ENCODE assay signal across 8 mouse cellular contexts in genomic region chr11:95231688-95232328, GRCm38 (mm10). TPM values are rescaled to one million over a fixed set of nuclear protein-coding genes. Genes with fewer than 3 reads are reported as not detected.
DNase-seq lines count a peak whose midpoint lies in the region; ATAC-seq and TF ChIP-seq lines count a peak whose summit lies in the region.

No protein-coding gene starts in this region.

- peak; percentile 87 for TF ChIP-seq CTCF in intestine, postnatal 0 days (IDR thresholded peaks at IDR 0.05; ENCODE audit: low read depth)
- peak; percentile 83 for TF ChIP-seq CTCF in midbrain, postnatal 0 days (IDR thresholded peaks at IDR 0.05)

- H3K4me3 ChIP-seq in intestine, postnatal 0 days (ENCODE audit: low read depth, low read length): no peak overlapping the region
- 0 out of 2 replicates have a peak overlapping the region, but pooled peaks have one; percentile 14 for H3K4me3 ChIP-seq in midbrain, postnatal 0 days (ENCODE audit: low read depth, low read length)

- no peaks in the 10 kb centered on the region for H3K9me3 ChIP-seq in intestine, postnatal 0 days (ENCODE audit: control insufficient read depth)
- no peaks in the 10 kb centered on the region for H3K9me3 ChIP-seq in midbrain, postnatal 0 days (ENCODE audit: low read length)

- ATAC-seq in intestine, postnatal 0 days: peak; percentile 29; the same call in 1 of the 2 replicates
- ATAC-seq in midbrain, postnatal 0 days (ENCODE audit: low FRiP score): peak; percentile 47; the same call in 1 of the 2 replicates

- no peaks in the 10 kb centered on the region for H3K4me1 ChIP-seq in intestine, postnatal 0 days (replicated peaks; ENCODE audit: control insufficient read depth, insufficient read depth, low read length)
- no peaks in the 10 kb centered on the region for H3K4me1 ChIP-seq in midbrain, postnatal 0 days (ENCODE audit: insufficient read depth, low read length)

- H3K27ac ChIP-seq in intestine, postnatal 0 days (ENCODE audit: low read depth, low read length): no peak overlapping the region
- H3K27ac ChIP-seq in midbrain, postnatal 0 days (ENCODE audit: low read depth, low read length): no peak overlapping the region

- H3K27me3 ChIP-seq in intestine, postnatal 0 days (replicated peaks; ENCODE audit: control insufficient read depth, insufficient read depth, low read length): 0 out of 2 replicates have a peak, but pooled peaks cover 4% of the 10 kb centered on the region
- 0 out of 2 replicates have a peak, but pooled peaks cover 4% of the 10 kb centered on the region for H3K27me3 ChIP-seq in midbrain, postnatal 0 days (ENCODE audit: insufficient read depth, low read length)

- H3K9ac ChIP-seq in intestine, postnatal 0 days (ENCODE audit: low read depth, low read length): no peak overlapping the region
- H3K9ac ChIP-seq in midbrain, postnatal 0 days (replicated peaks; ENCODE audit: low read length, poor library complexity, severe bottlenecking): 0 out of 2 replicates have a peak overlapping the region, but pooled peaks have one; percentile 39

- no peaks in the 10 kb centered on the region for H3K36me3 ChIP-seq in intestine, postnatal 0 days (ENCODE audit: control insufficient read depth, insufficient read depth)
- no peaks in the 10 kb centered on the region for H3K36me3 ChIP-seq in midbrain, postnatal 0 days (ENCODE audit: insufficient read depth, low read length)

- WGBS in intestine, postnatal 0 days: 11% methylated on average over 24 of the region's 24 CpGs
- 13% methylated on average over 21 of the region's 24 CpGs for WGBS in midbrain, postnatal 0 days

- peak overlapping the region; percentile 40 for H3K4me2 ChIP-seq in intestine, postnatal 0 days (replicated peaks; ENCODE audit: low read depth)
- peak overlapping the region; percentile 42 for H3K4me2 ChIP-seq in midbrain, postnatal 0 days (ENCODE audit: low read depth, low read length, poor library complexity, severe bottlenecking)

- peak; percentile 70 for DNase-seq in 3134 (ENCODE audit: extremely low read depth, insufficient read length, low spot score)
- peak; percentile 39 for DNase-seq in adipocyte (ENCODE audit: low spot score)
- peak; percentile 79 for DNase-seq in embryo, embryonic 10.5 days (ENCODE audit: low spot score)
- DNase-seq in gastrocnemius, postnatal 4 days (ENCODE audit: low spot score in 2 of 2): peak; percentile 61 to 71
- peak; percentile 74 for DNase-seq in liver
- peak; percentile 65 for DNase-seq in midbrain, postnatal 0 days (ENCODE audit: low spot score)
- peak; percentile 19 to 53 for DNase-seq in spleen, postnatal 14 days (ENCODE audit: low spot score in 2 of 2)

RNA-seq across cellular contexts. Expression of gene Tac4, which starts 29.5 kb away (rescaled TPM):
- total RNA-seq in gastrocnemius, postnatal 4 days (2021): not detected
- not detected in 2 replicates for polyA plus RNA-seq in intestine, postnatal 0 days (2015; fragmentation: Nextera tagmentation; extraction: Ambion mirVana)
- not detected in 2 replicates for total RNA-seq in midbrain, postnatal 0 days (2014; rRNA removed)
- polyA plus RNA-seq in midbrain, postnatal 0 days (2015; fragmentation: Nextera tagmentation; extraction: Ambion mirVana): not detected in 2 replicates
